Mouse (Mus musculus): ENCODE results near the gene Tbc1d10b. TPM values are rescaled to one million over a fixed set of nuclear protein-coding genes. Genes with fewer than 3 reads are reported as not detected.
A peak's percentile ranks its signal among the peaks of the same experiment; 100 is the strongest.

Tbc1d10b gene
- total RNA-seq, 1 experiment from 2014 or later: 38.9 TPM

GRCm38 (mm10) chr7:127225147-127225995 is 17.1 kb upstream of the Tbc1d10b start:
- DNase-seq: no peak

GRCm38 (mm10) chr7:127224616-127225015 is 16.3 kb upstream of the Tbc1d10b start:
- DNase-seq: no peak

DNA sequence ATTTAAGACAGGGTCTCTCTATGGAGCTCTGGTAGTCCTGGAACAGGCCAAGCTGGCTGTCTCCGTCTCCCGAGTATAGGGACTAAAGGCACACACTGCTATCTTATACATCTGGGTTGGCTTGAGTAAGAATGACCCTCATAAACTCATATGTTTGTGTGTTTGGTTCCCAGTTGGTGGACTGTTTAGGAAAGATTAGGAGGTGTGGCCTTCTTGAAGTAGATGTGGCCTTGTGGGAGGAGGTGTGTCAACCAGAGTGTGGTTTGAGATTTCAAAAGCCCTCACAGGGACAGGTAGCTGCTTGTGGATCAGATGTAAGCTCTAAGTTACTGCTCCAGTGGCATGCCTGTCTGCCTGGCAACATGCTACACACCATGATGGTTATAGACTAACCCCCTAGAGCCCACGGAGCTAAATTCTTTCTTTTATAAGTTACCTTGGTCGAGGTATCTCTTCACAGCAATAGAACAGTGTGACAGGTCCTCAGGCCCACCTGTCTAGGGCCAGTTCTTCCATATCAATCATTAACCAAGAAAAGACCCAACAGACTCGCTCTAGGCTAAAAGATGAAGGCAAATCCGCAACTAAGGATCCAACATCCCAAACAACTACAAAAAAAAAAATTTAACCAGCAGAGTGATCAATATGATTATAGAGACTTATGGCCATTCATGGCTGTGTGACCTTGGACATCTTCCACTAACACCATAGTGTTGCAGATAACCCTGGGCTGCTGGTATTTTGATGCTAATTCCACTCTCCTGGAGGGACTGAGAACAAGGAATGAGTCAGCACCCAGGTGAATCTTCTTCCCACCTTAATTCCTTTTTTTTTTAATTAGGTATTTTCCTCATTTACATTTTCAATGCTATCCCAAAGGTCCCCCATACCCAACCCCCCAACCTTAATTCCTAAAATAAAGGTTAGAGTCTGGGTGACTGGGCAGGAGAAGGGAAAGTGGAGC is 15.5 kb upstream of the Tbc1d10b start:
- no peak for DNase-seq

GRCm38 (mm10) chr7:127223106-127223505 is 14.8 kb upstream of the Tbc1d10b start:
- DNase-seq: no peak

GRCm38 (mm10) chr7:127220440-127220839 is 12.2 kb upstream of the Tbc1d10b start:
- DNase-seq: no peak

GRCm38 (mm10) chr7:127218670-127219069 is 10.4 kb upstream of the Tbc1d10b start:
- DNase-seq: no peak

GRCm38 (mm10) chr7:127217901-127218642 is 9.8 kb upstream of the Tbc1d10b start:
- no peak for DNase-seq

- no peak for DNase-seq
Observed at GRCm38 (mm10) chr7:127217475-127217874, 9.2 kb upstream of the Tbc1d10b start.

- no peak for DNase-seq
Observed at GRCm38 (mm10) chr7:127216307-127216706, 8.0 kb upstream of the Tbc1d10b start.

GRCm38 (mm10) chr7:127214981-127215871 is 7.0 kb upstream of the Tbc1d10b start:
- peak; percentile 79 for DNase-seq

GRCm38 (mm10) chr7:127214521-127214920 is 6.3 kb upstream of the Tbc1d10b start:
- DNase-seq: no peak

GRCm38 (mm10) chr7:127213930-127214329 is 5.7 kb upstream of the Tbc1d10b start:
- DNase-seq: no peak

GRCm38 (mm10) chr7:127213485-127213884 is 5.2 kb upstream of the Tbc1d10b start:
- peak; percentile 72 for DNase-seq

GRCm38 (mm10) chr7:127212432-127213250 is 4.4 kb upstream of the Tbc1d10b start:
- no peak for DNase-seq

- no peak for DNase-seq
Observed at GRCm38 (mm10) chr7:127211014-127211745, 2.9 kb upstream of the Tbc1d10b start.

DNA sequence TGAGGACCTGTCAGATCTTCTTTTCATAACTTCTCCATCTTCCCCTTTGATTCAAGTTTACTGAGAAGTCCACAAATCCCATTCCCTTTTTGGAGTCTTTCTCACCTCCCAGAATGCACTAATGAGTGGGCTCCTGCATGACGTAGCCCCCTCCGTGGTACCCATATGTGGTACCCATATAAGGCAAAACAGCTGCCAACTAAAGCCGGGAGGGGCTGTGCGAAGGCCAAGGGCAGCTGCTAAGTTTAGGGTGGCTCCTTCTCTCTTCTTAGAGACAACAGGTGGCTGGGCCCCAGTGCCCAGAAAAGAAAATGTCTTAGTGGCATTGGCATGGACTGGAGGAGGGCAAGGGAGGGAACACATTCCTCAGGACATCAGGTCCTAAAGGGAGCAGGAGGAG is 2.0 kb upstream of the Tbc1d10b start:
- DNase-seq: no peak

GRCm38 (mm10) chr7:127209851-127210250 is 1.6 kb upstream of the Tbc1d10b start:
- no peak for DNase-seq

DNA sequence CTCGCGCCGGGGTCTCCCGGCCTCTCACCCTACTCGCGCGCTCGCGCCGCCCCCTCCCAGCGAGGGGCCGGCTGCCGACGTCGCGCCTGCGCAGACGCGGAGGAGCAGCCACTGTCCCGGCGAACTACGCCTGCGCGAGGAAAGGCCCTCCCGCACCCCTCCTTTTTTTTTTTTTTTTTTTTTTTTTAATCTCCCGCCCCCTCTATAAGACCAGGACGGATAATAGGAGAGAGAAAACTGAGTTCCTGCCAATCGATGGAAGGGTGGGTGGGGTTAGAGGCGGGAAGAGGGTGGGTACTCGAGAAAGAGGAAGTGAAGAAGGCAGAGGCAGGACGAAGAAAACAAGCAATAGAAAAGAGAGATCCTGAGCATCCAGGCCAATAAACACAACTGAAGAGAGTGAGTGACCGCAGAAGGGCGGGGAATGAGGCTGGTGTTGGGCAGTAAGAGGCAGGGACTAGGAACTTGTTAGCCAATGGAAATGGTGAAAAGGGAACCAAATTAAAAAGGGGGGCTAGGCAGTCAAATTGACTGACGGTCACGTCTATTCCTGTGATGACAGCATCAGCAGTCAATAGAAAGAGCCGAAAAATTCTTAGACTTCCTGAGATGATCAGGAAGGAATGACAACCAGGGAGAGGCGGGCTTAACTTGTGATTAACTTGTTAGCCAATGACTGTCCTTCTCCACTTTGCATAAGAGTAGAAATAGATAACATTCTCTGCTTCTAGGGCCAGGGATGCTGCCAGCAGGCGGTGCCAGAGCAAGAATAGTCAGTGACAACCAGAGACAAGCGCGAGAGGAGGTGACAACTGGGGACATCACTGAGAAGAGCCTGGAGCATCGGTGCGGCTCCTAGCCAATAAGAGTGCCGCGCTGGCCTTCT is 528 bp upstream of the Tbc1d10b start, which contains the start of gene Mylpf:
Gene Mylpf (plus strand): TSS at position 338 of the 886 bp plus-strand sequence.
- peak; percentile 96 for DNase-seq

All from adrenal gland, postnatal 14 days (tissue).